Mouse (Mus musculus) gonadal fat pad, adult 2 months (tissue): Measurements from ENCODE around the gene Tsen54. TPM values are rescaled to one million over a fixed set of nuclear protein-coding genes. Genes with fewer than 3 reads are reported as not detected.

Experiments
- DNase-seq: peaks from one replicate; pipeline ENCODE4 v3.0.0-alpha.2; 2012; ENCODE audit warnings: low read depth
- polyA plus RNA-seq: library from polyadenylated mRNA; depleted of rRNA; stranded (reverse); fragments of >200 nt; gene quantifications from 2 replicates; pipeline ENCODE4 v1.2.3, GENCODE M21; 2012

Gene Tsen54
- polyA plus RNA-seq, 1 experiment, result 22.6 TPM

GRCm38 (mm10) chr11:115803072-115803709 is 11.3 kb upstream of the Tsen54 start:
- no peak for DNase-seq

- DNase-seq, result no peak
Observed at GRCm38 (mm10) chr11:115805005-115805404, 9.5 kb upstream of the Tsen54 start.

- DNase-seq, result no peak
Observed at GRCm38 (mm10) chr11:115806154-115806553, 8.4 kb upstream of the Tsen54 start.

- no peak for DNase-seq
Observed at GRCm38 (mm10) chr11:115807306-115807705, 7.2 kb upstream of the Tsen54 start.

GRCm38 (mm10) chr11:115807971-115808370 is 6.6 kb upstream of the Tsen54 start:
- DNase-seq, result no peak

GRCm38 (mm10) chr11:115808696-115809310 is 5.7 kb upstream of the Tsen54 start:
- DNase-seq, result no peak

GRCm38 (mm10) chr11:115809311-115809781 is 5.2 kb upstream of the Tsen54 start:
- DNase-seq, result no peak

GRCm38 (mm10) chr11:115810377-115810776 is 4.1 kb upstream of the Tsen54 start:
- no peak for DNase-seq

- DNase-seq, result no peak
Observed at GRCm38 (mm10) chr11:115811381-115812093, 3.0 kb upstream of the Tsen54 start.

- no peak for DNase-seq
Observed at GRCm38 (mm10) chr11:115812095-115812494, 2.4 kb upstream of the Tsen54 start.

- no peak for DNase-seq
Observed at GRCm38 (mm10) chr11:115812533-115813420, 1.7 kb upstream of the Tsen54 start.

GRCm38 (mm10) chr11:115813507-115814296 is 822 bp upstream of the Tsen54 start, which contains the start of gene Caskin2:
Gene Caskin2 (minus strand): TSS chr11:115813639.
- DNase-seq, result no peak

- no peak for DNase-seq
Observed at GRCm38 (mm10) chr11:115817331-115817730, 2.8 kb downstream of the Tsen54 start.

- no peak for DNase-seq
Observed at GRCm38 (mm10) chr11:115819915-115820623, 5.5 kb downstream of the Tsen54 start.

GRCm38 (mm10) chr11:115821001-115821400 is 6.5 kb downstream of the Tsen54 start:
- DNase-seq, result no peak

GRCm38 (mm10) chr11:115823774-115824740 is 9.5 kb downstream of the Tsen54 start, which contains the start of gene Llgl2:
Gene Llgl2 (plus strand): TSS chr11:115824049.
- no peak for DNase-seq

- DNase-seq, result no peak
Observed at GRCm38 (mm10) chr11:115824813-115825212, 10.3 kb downstream of the Tsen54 start.

GRCm38 (mm10) chr11:115826487-115826886 is 12.0 kb downstream of the Tsen54 start:
- no peak for DNase-seq

GRCm38 (mm10) chr11:115827624-115828023 is 13.1 kb downstream of the Tsen54 start:
- DNase-seq, result no peak
